ENCODE assay signal across 8 mouse cellular contexts in the genomic region with DNA sequence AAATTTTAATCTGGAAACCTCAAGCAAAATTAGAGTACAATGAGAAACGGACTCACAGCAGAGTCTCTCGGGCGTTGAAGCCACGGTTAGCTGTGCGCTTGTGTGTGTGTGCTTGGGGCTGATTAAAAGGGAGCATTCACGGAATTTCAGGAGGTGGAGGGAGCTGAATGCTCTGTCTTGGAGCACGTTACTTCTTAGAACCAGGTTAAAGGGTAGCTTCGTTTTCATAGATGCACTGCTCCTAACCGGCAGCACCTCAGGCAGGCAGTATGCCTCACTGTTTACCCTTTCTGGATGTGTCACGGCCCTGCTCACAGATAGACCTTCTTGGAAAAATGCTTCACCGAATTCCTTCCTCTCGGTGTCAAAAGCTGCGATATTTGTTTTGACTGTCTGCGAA.
DNase-seq lines count a peak whose midpoint lies in the region; ATAC-seq and TF ChIP-seq lines count a peak whose summit lies in the region.

No protein-coding gene starts in this region.

- no peaks in the 10 kb centered on the region for H3K9me3 ChIP-seq in forebrain, embryonic 10.5 days
- no peaks in the 10 kb centered on the region for H3K9me3 ChIP-seq in limb, embryonic 10.5 days (replicated peaks)
- no peaks in the 10 kb centered on the region for H3K9me3 ChIP-seq in neural tube, embryonic 13.5 days

- ATAC-seq in neural tube, embryonic 13.5 days (ENCODE audit: low read depth), result no peak
- no peak for ATAC-seq in inflammation-experienced regulatory T-cells, adult 6 months

- H3K4me1 ChIP-seq in lung, adult 2 months (ENCODE audit: control insufficient read depth, insufficient read depth, low read length), result 0 out of 2 replicates have a peak, but pooled peaks cover 2% of the 10 kb centered on the region
- H3K4me1 ChIP-seq in forebrain, embryonic 10.5 days, result peaks cover 50% of the 10 kb centered on the region
- peaks cover 17% of the 10 kb centered on the region for H3K4me1 ChIP-seq in limb, embryonic 10.5 days
- H3K4me1 ChIP-seq in neural tube, embryonic 13.5 days (replicated peaks), result peaks cover 41% of the 10 kb centered on the region

- peak overlapping the region; percentile 51 for H3K4me3 ChIP-seq in lung, adult 2 months (replicated peaks; ENCODE audit: extremely low read depth, low read depth, low read length)
- H3K4me3 ChIP-seq in forebrain, embryonic 10.5 days, result peak overlapping the region; percentile 55
- peak overlapping the region; percentile 54; the same call in 1 of the 2 replicates for H3K4me3 ChIP-seq in limb, embryonic 10.5 days
- H3K4me3 ChIP-seq in neural tube, embryonic 13.5 days, result 0 out of 2 replicates have a peak overlapping the region, but pooled peaks have one; percentile 39

- TF ChIP-seq POLR2A in lung, adult 2 months (IDR thresholded peaks at IDR 0.05; ENCODE audit: borderline replicate concordance, extremely low read depth, low read depth, low read length), result no peak

- no peak overlapping the region for H3K9ac ChIP-seq in neural tube, embryonic 13.5 days

- WGBS in lung, adult 2 months, result 26% methylated on average over 14 of the region's 14 CpGs
- WGBS in forebrain, embryonic 10.5 days, result 36% methylated on average over 14 of the region's 14 CpGs
- 71% methylated on average over 14 of the region's 14 CpGs for WGBS in limb, embryonic 10.5 days
- 56% methylated on average over 14 of the region's 14 CpGs for WGBS in neural tube, embryonic 13.5 days

- peak; percentile 23 for DNase-seq in lung, adult 2 months
- no peak for DNase-seq in lung, postnatal 4 days
- DNase-seq in forebrain, embryonic 10.5 days (ENCODE audit: extremely low spot score, low spot score), result no peak
- no peak for DNase-seq in limb, embryonic 10.5 days (ENCODE audit: low spot score)
- no peak for DNase-seq in cerebellum, postnatal 14 days
- no peak for DNase-seq in urinary bladder, adult 2 months (ENCODE audit: low spot score)

- no peak for TF ChIP-seq CTCF in lung, adult 2 months (IDR thresholded peaks at IDR 0.05; ENCODE audit: insufficient read depth, low read length)

- 0 out of 2 replicates have a peak overlapping the region, but pooled peaks have one; percentile 8 for H3K27ac ChIP-seq in forebrain, embryonic 10.5 days
- H3K27ac ChIP-seq in limb, embryonic 10.5 days, result no peak overlapping the region
- H3K27ac ChIP-seq in neural tube, embryonic 13.5 days (replicated peaks), result no peak overlapping the region

- H3K27me3 ChIP-seq in forebrain, embryonic 10.5 days (ENCODE audit: poor library complexity, severe bottlenecking), result peaks cover 18% of the 10 kb centered on the region
- peaks cover 15% of the 10 kb centered on the region; the same call in 1 of the 2 replicates for H3K27me3 ChIP-seq in limb, embryonic 10.5 days (ENCODE audit: low read depth, poor library complexity, severe bottlenecking)
- H3K27me3 ChIP-seq in neural tube, embryonic 13.5 days, result no peaks in the 10 kb centered on the region

- no peaks in the 10 kb centered on the region for H3K36me3 ChIP-seq in forebrain, embryonic 10.5 days (replicated peaks)
- H3K36me3 ChIP-seq in limb, embryonic 10.5 days, result no peaks in the 10 kb centered on the region
- H3K36me3 ChIP-seq in neural tube, embryonic 13.5 days, result no peaks in the 10 kb centered on the region

- peak overlapping the region; percentile 72 for H3K4me2 ChIP-seq in neural tube, embryonic 13.5 days
